Mouse (Mus musculus) embryonic facial prominence, embryonic 10.5 days (tissue): ENCODE data around the gene Vwa3b. TPM values are rescaled to one million over a fixed set of nuclear protein-coding genes. Genes with fewer than 3 reads are reported as not detected.

Source experiments
- DNase-seq: peaks from one replicate; pipeline ENCODE4 v3.0.0-alpha.2; 2017; ENCODE audit warnings: low spot score
- H3K27ac ChIP-seq: fragments of 300-500 bp; sonication (generic); replicated peaks from 2 replicates; pipeline ENCODE4 v1.5.1; 2016; ENCODE audit warnings: mild to moderate bottlenecking
- H3K27me3 ChIP-seq: fragments of 300-500 bp; sonication (generic); replicated peaks from 2 replicates; pipeline ENCODE4 v1.6.1; 2016; ENCODE audit warnings: low read depth, mild to moderate bottlenecking; ENCODE audit not compliant: poor library complexity, severe bottlenecking
- H3K36me3 ChIP-seq: fragments of 300-500 bp; sonication (generic); replicated peaks from 2 replicates; pipeline ENCODE4 v1.6.1; 2016; ENCODE audit warnings: mild to moderate bottlenecking, moderate library complexity
- H3K4me1 ChIP-seq: fragments of 300-500 bp; sonication (generic); 2 replicates; pipeline ENCODE4 v1.6.1; 2016
- H3K4me3 ChIP-seq: fragments of 300-500 bp; sonication (generic); 2 replicates; pipeline ENCODE4 v1.5.1; 2016; ENCODE audit warnings: mild to moderate bottlenecking, moderate library complexity
- H3K9me3 ChIP-seq: fragments of 300-500 bp; sonication (generic); 2 replicates; pipeline ENCODE4 v1.6.1; 2016; ENCODE audit warnings: mild to moderate bottlenecking
- WGBS: fragments of 180-500 bp; shearing (Covaris S2); methylation state at CpG from one replicate; pipeline ENCODE4 v1.1.7; 2016; 5-methylcytosine and 5-hydroxymethylcytosine counted together
- polyA plus RNA-seq: library from polyadenylated mRNA; unstranded; fragments of >200 nt; fragmentation: Nextera tagmentation; extraction: Ambion mirVana; gene quantifications from 2 replicates; pipeline ENCODE4 v1.2.1, GENCODE M21; 2016

Vwa3b gene
- polyA plus RNA-seq, 1 experiment from 2014 or later: 0.42 TPM

- no peaks in the 10 kb centered on the region for H3K27me3 ChIP-seq
- H3K36me3 ChIP-seq: no peaks in the 10 kb centered on the region
- peaks cover 22% of the 10 kb centered on the region for H3K4me1 ChIP-seq
- no peak overlapping the region for H3K27ac ChIP-seq
- H3K4me3 ChIP-seq: no peak overlapping the region
- no peak for DNase-seq
- WGBS: 60% methylated on average over 6 of the region's 6 CpGs
- no peaks in the 10 kb centered on the region for H3K9me3 ChIP-seq
Measured at GRCm38 (mm10) chr1:37230404-37230803, 204.0 kb downstream of the Vwa3b start.

GRCm38 (mm10) chr1:37231295-37231701 lies 204.9 kb downstream of the Vwa3b start:
- Histone ChIP-seq H3K27me3 (no peaks in the 10 kb centered on the region), H3K4me3 (no peak overlapping the region), H3K27ac (no peak overlapping the region), H3K9me3 (no peaks in the 10 kb centered on the region), H3K36me3 (no peaks in the 10 kb centered on the region), H3K4me1 (peaks cover 22% of the 10 kb centered on the region)
- peak; percentile 40 for DNase-seq
- WGBS: 54% methylated on average over 6 of the region's 6 CpGs

Other genes with a start within 250 kb of the Vwa3b start
- gene Tmem131, start 82.9 kb upstream of the Vwa3b start, polyA plus RNA-seq: 14.0 and 14.4 TPM in 2 replicates
- not detected in 2 replicates for gene Cnga3, start 187.8 kb downstream of the Vwa3b start, polyA plus RNA-seq